ENCODE assay signal across 28 mouse cellular contexts in the genomic region with DNA sequence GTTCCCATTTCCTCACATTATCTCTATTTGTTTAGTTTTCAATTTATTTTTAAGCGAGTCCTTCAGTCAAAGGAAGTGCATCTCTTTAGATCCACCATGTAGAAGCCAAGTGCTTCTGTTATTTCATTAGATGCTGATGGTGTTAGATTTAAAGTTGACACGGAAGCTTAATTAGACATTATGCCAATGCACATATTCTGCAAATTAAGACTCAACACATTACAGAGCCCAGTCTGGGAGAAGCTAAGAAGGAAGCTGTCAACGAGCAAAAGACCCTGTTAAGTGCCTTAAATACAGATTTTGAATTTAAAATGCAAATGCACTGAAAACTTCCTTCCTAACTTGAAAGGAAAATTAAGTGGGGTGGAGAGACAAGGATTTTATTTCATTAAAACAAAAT.
"Had no signal": no experiment of that assay in that cellular context is flagged by ENCODE, and none has a peak within 500 bp of the region (broad histone marks: within the 10 kb centered on the region; RNA-seq: fewer than 3 reads in every experiment).

No protein-coding gene starts in this region.

- DNase-seq: gastrocnemius, postnatal 14 days; gastrocnemius, postnatal 36 days; heart, adult 11 months; heart, adult 2 months; heart, postnatal 14 days; heart, postnatal 36 days; kidney, adult 11 months; kidney, adult 2 months; kidney, adult 9 months; kidney, postnatal 14 days; kidney, postnatal 36 days; layer of hippocampus, adult 9-11 months; layer of hippocampus, postnatal 36 days; liver; liver, embryonic 13.5 days had no signal

- H3K9ac ChIP-seq: heart, embryonic 13.5 days; heart, embryonic 15.5 days; hindbrain, embryonic 13.5 days; hindbrain, embryonic 15.5 days; kidney, embryonic 15.5 days; limb, embryonic 12.5 days; liver, embryonic 13.5 days; liver, embryonic 15.5 days had no signal

- H3K36me3 ChIP-seq: heart, embryonic 13.5 days; heart, embryonic 15.5 days; hindbrain, embryonic 13.5 days; hindbrain, embryonic 15.5 days; kidney, embryonic 15.5 days; limb, embryonic 10.5 days; limb, embryonic 12.5 days; liver, embryonic 13.5 days; liver, embryonic 15.5 days had no signal

- H3K27ac ChIP-seq: heart, adult 2 months; heart, embryonic 13.5 days; heart, embryonic 15.5 days; hindbrain, embryonic 13.5 days; hindbrain, embryonic 15.5 days; hindbrain, postnatal 0 days; kidney, embryonic 15.5 days; kidney, postnatal 0 days; limb, embryonic 10.5 days; limb, embryonic 12.5 days; liver, embryonic 13.5 days; liver, embryonic 15.5 days had no signal

- H3K27me3 ChIP-seq: heart, embryonic 13.5 days; heart, embryonic 15.5 days; hindbrain, embryonic 13.5 days; hindbrain, embryonic 15.5 days; kidney, embryonic 15.5 days; limb, embryonic 12.5 days; liver, embryonic 13.5 days; liver, embryonic 15.5 days had no signal

- H3K4me3 ChIP-seq: heart, adult 2 months; heart, embryonic 13.5 days; heart, embryonic 15.5 days; hindbrain, embryonic 13.5 days; hindbrain, embryonic 15.5 days; kidney, embryonic 15.5 days; limb, embryonic 10.5 days; limb, embryonic 12.5 days; liver, embryonic 13.5 days; liver, embryonic 15.5 days had no signal

- ATAC-seq: hindbrain, postnatal 0 days; intestine, embryonic 16.5 days had no signal

- H3K4me2 ChIP-seq: heart, embryonic 11.5 days; heart, embryonic 13.5 days; heart, embryonic 15.5 days; hindbrain, embryonic 13.5 days; hindbrain, embryonic 15.5 days; kidney, embryonic 15.5 days; limb, embryonic 12.5 days; liver, embryonic 11.5 days; liver, embryonic 13.5 days; liver, embryonic 15.5 days had no signal

- H3K9me3 ChIP-seq: heart, embryonic 13.5 days; heart, embryonic 15.5 days; hindbrain, embryonic 13.5 days; hindbrain, embryonic 15.5 days; kidney, embryonic 15.5 days; limb, embryonic 10.5 days; limb, embryonic 12.5 days; liver, embryonic 13.5 days; liver, embryonic 15.5 days had no signal

- H3K4me1 ChIP-seq: heart, embryonic 13.5 days; heart, embryonic 15.5 days; hindbrain, embryonic 13.5 days; hindbrain, embryonic 15.5 days; kidney, embryonic 15.5 days; limb, embryonic 10.5 days; limb, embryonic 12.5 days; liver, embryonic 13.5 days; liver, embryonic 15.5 days had no signal
